Mouse (Mus musculus) megakaryocyte-erythroid progenitor cell, adult 5 weeks (primary cell): ENCODE results near the gene Sh2d3c. TPM values are rescaled to one million over a fixed set of nuclear protein-coding genes. Genes with fewer than 3 reads are reported as not detected.

Experiments used
- polyA plus RNA-seq: library from polyadenylated mRNA; stranded (reverse); fragments of >175 nt; gene quantifications from 2 replicates; pipeline ENCODE4 v1.2.3, GENCODE M21; 2012

Gene Sh2d3c
- polyA plus RNA-seq: 27.2 and 35.4 TPM in 2 replicates

GRCm38 (mm10) chr2:32720681-32721229 is at the start of gene Sh2d3c:
Gene Sh2d3c (plus strand): TSS chr2:32721055.

GRCm38 (mm10) chr2:32704021-32704421 is 16.8 kb upstream of the Sh2d3c start, which contains the start of gene Fpgs:
Gene Fpgs (minus strand): TSS chr2:32704145.

DNA sequence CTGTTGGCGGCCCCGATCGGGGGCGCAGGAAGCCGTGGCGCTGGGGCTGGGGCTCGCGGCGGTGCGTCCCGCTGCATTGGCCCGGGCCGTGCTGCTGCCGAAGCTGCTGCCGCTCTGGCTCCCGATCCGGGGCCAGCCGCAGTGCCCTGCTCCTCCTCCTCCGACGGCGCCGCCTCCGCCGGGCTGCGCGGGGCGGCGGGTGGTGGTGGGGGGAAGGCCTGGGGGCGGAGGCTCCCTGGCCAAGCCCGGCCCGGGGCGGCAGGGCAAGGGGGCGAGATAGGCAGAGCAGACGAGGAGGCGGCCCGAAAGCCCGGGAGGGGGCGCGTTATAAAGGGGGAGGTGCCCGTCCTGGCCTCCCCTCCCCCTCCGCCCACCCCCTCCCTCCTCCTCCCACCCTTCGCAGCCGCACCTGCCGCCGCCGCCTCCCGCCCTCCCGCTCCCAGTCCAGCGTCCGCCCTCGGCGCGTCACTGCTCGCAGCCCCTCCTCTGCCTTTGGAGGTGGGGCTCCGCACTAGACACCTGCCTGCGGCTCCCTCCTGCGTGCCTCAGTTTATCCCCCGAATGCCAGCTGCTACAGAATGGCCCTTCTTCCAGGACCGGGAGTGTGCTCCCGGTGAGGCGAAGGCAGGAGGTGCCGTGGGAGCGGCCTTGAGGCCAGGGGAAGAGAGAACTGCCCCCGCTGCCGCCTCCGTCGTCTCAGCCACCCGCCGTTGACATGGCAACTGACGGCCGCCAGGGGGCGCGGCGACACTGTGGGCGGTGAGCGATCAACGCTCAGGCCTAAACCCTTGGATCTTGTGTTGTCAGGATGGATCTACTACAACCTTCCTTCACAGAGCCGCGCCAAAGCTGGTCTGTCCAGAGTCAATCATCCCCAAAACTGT is 7.7 kb upstream of the Sh2d3c start, which contains the start of gene Cdk9:
Cdk9 (minus strand) TSS at position 143 of the 884 bp plus-strand sequence.

GRCm38 (mm10) chr2:32740916-32741272 is 20.0 kb downstream of the Sh2d3c start, which contains the start of gene 6330409D20Rik:
Gene 6330409D20Rik (minus strand): TSS chr2:32741016.

GRCm38 (mm10) chr2:32757056-32757845 is 36.4 kb downstream of the Sh2d3c start, which contains the start of gene Tor2a:
Gene Tor2a (plus strand): TSS chr2:32757234.

GRCm38 (mm10) chr2:32775359-32776074 is 54.7 kb downstream of the Sh2d3c start, which contains the start of the genes Ttc16 and Ptrh1:
Gene Ttc16 (minus strand): TSS chr2:32775633.
Gene Ptrh1 (plus strand): TSS chr2:32775786.

DNA sequence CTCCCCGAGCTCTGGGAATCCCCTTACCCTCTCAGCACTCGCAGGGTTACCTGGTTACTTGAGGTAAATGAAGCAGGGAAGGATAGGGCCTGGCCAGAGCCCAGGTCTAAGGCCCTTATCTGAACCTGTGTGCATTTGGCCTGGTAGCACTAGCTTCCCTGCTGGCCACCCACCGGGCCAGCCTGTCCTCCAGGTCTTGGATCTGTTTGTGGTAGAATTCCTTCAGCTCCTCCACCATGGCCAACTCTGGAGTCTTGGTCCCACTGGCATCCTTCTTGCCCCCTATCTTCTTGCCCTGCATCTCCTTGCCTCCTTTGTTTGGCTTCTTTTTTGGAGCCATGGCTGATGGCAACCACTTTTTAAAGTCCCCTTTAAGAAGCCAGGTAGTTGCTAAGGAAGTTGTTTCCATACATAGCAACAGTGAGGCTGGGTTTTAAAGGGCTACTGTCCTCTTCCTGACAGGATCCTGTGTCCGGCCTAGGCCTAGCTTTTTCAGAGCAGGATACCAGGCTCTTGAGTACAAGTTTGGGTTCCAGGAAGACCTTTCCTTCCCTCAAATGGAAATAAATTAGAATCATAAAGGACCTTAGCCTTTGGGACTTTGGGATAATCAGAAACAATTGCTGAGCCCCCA is 63.3 kb downstream of the Sh2d3c start, which contains the start of gene Cfap157:
Cfap157 (minus strand) TSS at position 381 of the 634 bp plus-strand sequence.

Other genes with a start within 250 kb of the Sh2d3c start
- gene Fam102a, start 185.7 kb upstream of the Sh2d3c start, polyA plus RNA-seq: 11.1 and 12.4 TPM in 2 replicates
- 7.6 and 9.2 TPM in 2 replicates for gene Dpm2, start 150.2 kb upstream of the Sh2d3c start, polyA plus RNA-seq
- gene Pip5kl1, start 146.3 kb upstream of the Sh2d3c start, polyA plus RNA-seq: 0.05 TPM in 1 of 2 replicates, not detected in the other
- not detected in 2 replicates for gene 9430097D07Rik, start 145.4 kb upstream of the Sh2d3c start, polyA plus RNA-seq
- 50.3 and 53.0 TPM in 2 replicates for gene St6galnac4, start 134.0 kb upstream of the Sh2d3c start, polyA plus RNA-seq
- 45.6 and 49.4 TPM in 2 replicates for gene St6galnac6, start 121.3 kb upstream of the Sh2d3c start, polyA plus RNA-seq
- 1.7 and 1.8 TPM in 2 replicates for gene Ak1, start 99.3 kb upstream of the Sh2d3c start, polyA plus RNA-seq
- 118 and 140 TPM in 2 replicates for gene Eng, start 74.5 kb upstream of the Sh2d3c start, polyA plus RNA-seq
- 78.9 and 81.0 TPM in 2 replicates for gene Fpgs, start 16.9 kb upstream of the Sh2d3c start, polyA plus RNA-seq
- 176 and 211 TPM in 2 replicates for gene Cdk9, start 8.0 kb upstream of the Sh2d3c start, polyA plus RNA-seq
- not detected in 2 replicates for gene 6330409D20Rik, start 20.0 kb downstream of the Sh2d3c start, polyA plus RNA-seq
- 52.2 and 76.1 TPM in 2 replicates for gene Tor2a, start 36.2 kb downstream of the Sh2d3c start, polyA plus RNA-seq
- 0.08 and 0.30 TPM in 2 replicates for gene Ttc16, start 54.6 kb downstream of the Sh2d3c start, polyA plus RNA-seq
- gene Ptrh1, start 54.7 kb downstream of the Sh2d3c start, polyA plus RNA-seq: 4.8 and 6.7 TPM in 2 replicates
- gene Cfap157, start 63.4 kb downstream of the Sh2d3c start, polyA plus RNA-seq: not detected in 2 replicates
- 5.4 and 8.4 TPM in 2 replicates for gene Stxbp1, start 126.2 kb downstream of the Sh2d3c start, polyA plus RNA-seq
- 51.5 and 55.0 TPM in 2 replicates for gene Fam129b, start 155.1 kb downstream of the Sh2d3c start, polyA plus RNA-seq
- gene Rpl12, start 240.5 kb downstream of the Sh2d3c start, polyA plus RNA-seq: 2,433 and 2,621 TPM in 2 replicates
- gene Lrsam1, start 240.6 kb downstream of the Sh2d3c start, polyA plus RNA-seq: 7.9 and 8.8 TPM in 2 replicates